Mouse (Mus musculus): ENCODE results near the gene Gm15107. TPM values are rescaled to one million over a fixed set of nuclear protein-coding genes. Genes with fewer than 3 reads are reported as not detected.
"Not testable (repeated sequence)": the region's sequence is repeated elsewhere in the genome, so short reads cannot be mapped to it uniquely, and the experiment has no call there.

The Gm15107 gene
- polyA plus RNA-seq (2012; rRNA removed) = not detected in 2 replicates

GRCm38 (mm10) chrX:148180424-148180823 lies at the start of gene Gm15107:
Gm15107 (plus strand) TSS chrX:148180724.
- H3K27ac ChIP-seq (ENCODE audit: insufficient read depth, low read length); H3K4me1 ChIP-seq (ENCODE audit: control insufficient read depth, insufficient read depth, low read length); H3K4me3 ChIP-seq (ENCODE audit: insufficient read depth, low read length): not testable (repeated sequence)

Other genes starting within 250 kb of the Gm15107 start
- not detected in 2 replicates for gene Gm15080, start 187.7 kb upstream of the Gm15107 start, polyA plus RNA-seq (2012; rRNA removed)

Measured in cortical plate, adult 2 months (tissue).